Mouse (Mus musculus) spleen, adult 12 weeks (tissue): ENCODE data around the gene Myadml2.

Experiments used
- DNase-seq: peaks from one replicate; pipeline ENCODE4 v3.0.0; 2022; ENCODE audit warnings: low spot score

Myadml2 gene

DNA sequence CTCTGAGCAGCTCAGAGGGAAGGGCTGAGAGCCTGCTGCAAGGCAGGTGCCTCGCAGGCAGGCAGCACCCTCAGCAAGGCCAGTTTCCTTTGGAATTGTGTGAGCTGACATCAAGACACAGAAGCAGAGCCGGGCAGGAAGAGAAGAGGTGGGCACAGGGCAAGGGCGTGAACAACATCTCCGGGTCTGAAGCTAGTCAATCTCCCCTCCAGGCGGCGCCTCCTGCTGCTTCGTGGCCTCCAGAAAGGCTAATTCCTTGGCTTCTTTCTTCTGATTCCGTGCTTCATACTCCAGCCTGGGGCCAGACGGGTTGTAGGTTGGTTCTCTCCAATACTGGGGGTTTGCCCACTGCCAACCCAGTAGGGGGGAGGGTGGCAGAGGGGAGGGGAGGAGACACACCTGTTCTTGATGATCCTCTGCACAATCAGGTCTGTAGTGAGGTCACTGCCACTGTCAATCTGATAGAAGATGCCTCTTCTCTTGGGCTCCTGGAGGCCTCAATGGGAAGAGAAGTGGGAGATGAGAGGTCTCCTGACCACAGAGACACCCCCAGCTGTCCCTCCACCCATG lies 37.4 kb downstream of the Myadml2 start:
- no peak for DNase-seq

DNA sequence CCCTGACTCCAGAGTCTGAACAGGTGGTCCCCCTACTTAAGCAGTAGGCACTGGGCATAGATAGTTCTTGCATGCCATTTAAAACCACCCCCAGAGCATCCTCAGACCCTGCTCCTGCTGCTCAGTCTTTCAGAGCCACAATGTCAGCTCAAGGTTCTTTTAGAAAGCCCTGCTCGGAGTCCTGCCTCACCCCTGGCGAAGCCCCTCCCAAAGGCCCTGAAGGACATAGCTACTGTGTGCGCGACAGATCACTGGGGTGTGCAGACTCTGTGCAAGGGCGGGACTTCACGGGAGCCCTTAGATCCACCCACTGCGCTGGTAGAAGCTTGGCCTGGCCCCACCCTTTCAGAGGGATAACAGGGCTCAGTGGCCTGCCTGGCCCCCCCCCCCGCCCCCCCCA lies 38.7 kb downstream of the Myadml2 start:
- no peak for DNase-seq

DNA sequence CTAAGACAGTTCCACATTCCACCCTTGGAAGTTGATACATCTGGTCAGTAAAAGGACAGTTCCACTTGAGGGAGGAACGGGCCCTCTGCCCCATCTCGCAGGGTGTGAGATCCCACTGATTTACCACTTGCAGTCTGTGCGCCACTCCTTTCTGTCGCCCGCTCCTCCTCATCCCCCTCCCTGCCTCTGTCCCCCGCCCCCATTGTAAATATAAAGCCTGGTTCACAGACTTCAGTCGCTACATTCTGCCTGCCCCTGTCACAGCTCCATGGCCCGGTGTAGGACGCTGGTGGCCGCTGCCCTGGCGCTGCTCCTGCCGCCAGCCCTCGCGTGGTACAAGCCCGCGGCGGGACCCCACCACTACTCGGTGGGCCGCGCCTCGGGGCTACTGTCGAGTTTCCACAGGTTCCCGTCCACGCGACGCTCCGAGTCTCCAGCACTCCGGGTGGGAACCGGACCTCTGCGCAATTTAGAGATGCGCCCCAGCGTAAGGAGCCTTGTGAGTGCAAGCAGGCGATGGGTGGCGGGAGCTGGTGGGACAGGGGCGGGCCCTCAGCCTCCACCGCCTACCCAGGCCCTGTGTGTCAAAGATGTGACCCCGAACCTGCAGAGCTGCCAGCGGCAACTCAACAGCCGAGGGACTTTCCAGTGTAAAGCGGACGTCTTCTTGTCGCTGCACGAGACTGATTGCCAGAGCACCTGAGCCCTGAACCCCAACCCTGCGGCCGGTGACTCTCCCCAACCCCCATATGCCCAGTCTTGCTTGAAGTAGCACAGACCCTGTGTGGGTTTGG lies 39.5 kb downstream of the Myadml2 start, which contains the start of gene Npb:
Gene Npb, plus strand, starts transcription at position 237 of the 794 bp plus-strand sequence.
- no peak for DNase-seq

GRCm38 (mm10) chr11:120606764-120607163 lies 41.2 kb downstream of the Myadml2 start:
- DNase-seq, result no peak

DNA sequence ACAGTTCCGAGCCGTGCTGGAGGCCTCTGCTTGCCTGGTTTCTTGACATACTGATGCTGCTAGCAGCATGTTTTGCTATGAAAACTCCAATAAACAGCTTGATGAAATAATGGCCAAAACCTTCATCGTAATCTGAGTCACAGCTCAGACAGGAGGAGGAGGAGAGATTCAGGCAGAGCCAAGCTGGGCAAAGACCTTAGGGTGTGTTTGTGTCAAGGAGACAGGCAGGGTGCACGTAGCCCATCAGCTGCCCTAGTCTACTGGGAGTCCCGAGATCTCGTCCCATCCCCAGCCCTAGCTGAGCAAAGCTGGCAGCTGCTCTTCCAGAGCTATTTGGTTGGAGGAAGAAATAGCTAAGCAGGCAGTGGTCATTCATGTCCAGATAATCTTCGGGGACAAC lies 42.3 kb downstream of the Myadml2 start:
- no peak for DNase-seq

GRCm38 (mm10) chr11:120603545-120603944 lies 44.4 kb downstream of the Myadml2 start:
- DNase-seq, result no peak

- no peak for DNase-seq
These were observed 47.2 kb downstream of the Myadml2 start for GRCm38 (mm10) chr11:120600716-120601115.

- no peak for DNase-seq
These were observed 48.9 kb downstream of the Myadml2 start for GRCm38 (mm10) chr11:120598990-120599549.

- DNase-seq, result peak; percentile 89
These were observed 49.5 kb downstream of the Myadml2 start, which contains the start of the genes Alyref and Anapc11 for GRCm38 (mm10) chr11:120598283-120598989. Alyref (minus strand) TSS chr11:120598365. Anapc11 (plus strand) TSS chr11:120598421.

- no peak for DNase-seq
These were observed 50.4 kb downstream of the Myadml2 start for GRCm38 (mm10) chr11:120597240-120598235.
